Mouse (Mus musculus) CH12.LX (cell line): Measurements from ENCODE around the gene Aco1. TPM values are rescaled to one million over a fixed set of nuclear protein-coding genes. Genes with fewer than 3 reads are reported as not detected.
A peak's percentile ranks its signal among the peaks of the same experiment; 100 is the strongest.

Experiments
- DNase-seq: peaks from one replicate; pipeline ENCODE4 v3.0.0-alpha.2; 2013; ENCODE audit errors: extremely low read depth
- H3K27ac ChIP-seq: 2 replicates; pipeline ENCODE4 v1.5.1; 2012; ENCODE audit warnings: low read depth, mild to moderate bottlenecking, control low read depth, moderate library complexity; ENCODE audit not compliant: insufficient read depth
- H3K27me3 ChIP-seq: replicated peaks from 2 replicates; pipeline ENCODE3; 2012; ENCODE audit warnings: inconsistent platforms
- H3K36me3 ChIP-seq, 2 experiments: replicated peaks in 1 of 2; 2 replicates each; pipeline versions ENCODE3 to v1.6.1; 2012; ENCODE audit warnings: inconsistent platforms in 1 of 2, low read length in 1 of 2, mild to moderate bottlenecking in 1 of 2, mixed read lengths in 1 of 2, moderate library complexity in 1 of 2; ENCODE audit not compliant: control insufficient read depth in 1 of 2, insufficient read depth in 1 of 2
- H3K4me1 ChIP-seq, 2 experiments: 2 replicates each; pipeline ENCODE4 v1.6.1; 2012; ENCODE audit warnings: inconsistent platforms in 1 of 2, moderate library complexity in 1 of 2; ENCODE audit not compliant: insufficient read depth in 2 of 2, control insufficient read depth in 1 of 2
- H3K4me2 ChIP-seq: 2 replicates; pipeline ENCODE4 v1.6.1; 2012; ENCODE audit warnings: low read depth, mild to moderate bottlenecking, control low read depth; ENCODE audit not compliant: poor library complexity, insufficient read depth, severe bottlenecking
- H3K4me3 ChIP-seq, 3 experiments: fragments of 150-350 bp in 1 of 3; sonication (generic) in 1 of 3; replicated peaks in 1 of 3; 2 replicates each; pipeline versions ENCODE3 to v1.5.1; 2011 to 2012; ENCODE audit warnings: low read depth in 2 of 3, low read length in 2 of 3, mild to moderate bottlenecking in 2 of 3, moderate library complexity in 2 of 3, control low read depth in 1 of 3, improper control_type of control experiment in 1 of 3, inconsistent platforms in 1 of 3, mixed read lengths in 1 of 3; ENCODE audit not compliant: poor library complexity in 1 of 3
- H3K79me2 ChIP-seq: replicated peaks from 2 replicates; pipeline ENCODE4 v1.6.1; 2012; ENCODE audit warnings: mild to moderate bottlenecking, moderate library complexity; ENCODE audit not compliant: control insufficient read depth, poor library complexity, insufficient read depth, severe bottlenecking; ENCODE audit errors: extremely low read depth
- H3K9ac ChIP-seq: 2 replicates; pipeline ENCODE4 v1.6.1; 2012; ENCODE audit warnings: low read depth, mild to moderate bottlenecking, control low read depth, moderate library complexity; ENCODE audit not compliant: insufficient read depth
- H3K9me3 ChIP-seq: replicated peaks from 2 replicates; pipeline ENCODE3; 2012; ENCODE audit warnings: low read length, inconsistent platforms, mixed read lengths
- CHD1 ChIP-seq: IDR thresholded peaks from 2 replicates; pipeline ENCODE4 v1.6.1; 2012; ENCODE audit warnings: low read depth, low read length, improper control_type of control experiment, inconsistent platforms
- EP300 ChIP-seq: IDR thresholded peaks from 2 replicates; pipeline ENCODE4 v1.6.1; 2011; ENCODE audit warnings: low read length, improper control_type of control experiment
- HCFC1 ChIP-seq: IDR thresholded peaks from 2 replicates; pipeline ENCODE4 v1.6.1; 2012; ENCODE audit warnings: low read depth, mild to moderate bottlenecking, inconsistent platforms, low read length, improper control_type of control experiment
- IRF4 ChIP-seq: IDR thresholded peaks from 2 replicates; pipeline ENCODE4 v1.6.1; 2014; ENCODE audit warnings: low read depth, mild to moderate bottlenecking, inconsistent platforms, low read length, improper control_type of control experiment
- MAZ ChIP-seq: IDR thresholded peaks from 2 replicates; pipeline ENCODE4 v1.6.1; 2012; ENCODE audit warnings: low read depth, mild to moderate bottlenecking, inconsistent platforms, low read length, improper control_type of control experiment, moderate library complexity
- MEF2A ChIP-seq: IDR thresholded peaks from 2 replicates; pipeline ENCODE4 v1.6.1; 2014; ENCODE audit warnings: low read depth, mild to moderate bottlenecking, inconsistent platforms, low read length, improper control_type of control experiment, borderline replicate concordance
- MXI1 ChIP-seq: IDR thresholded peaks from 2 replicates; pipeline ENCODE4 v1.6.1; 2011; ENCODE audit warnings: mild to moderate bottlenecking, low read depth, low read length, improper control_type of control experiment
- NELFE ChIP-seq: IDR thresholded peaks from 2 replicates; pipeline ENCODE4 v1.6.1; 2011; ENCODE audit warnings: low read depth, low read length, improper control_type of control experiment
- RAD21 ChIP-seq: IDR thresholded peaks from 2 replicates; pipeline ENCODE4 v1.6.1; 2011; ENCODE audit warnings: low read depth, mild to moderate bottlenecking, low read length, improper control_type of control experiment, moderate library complexity
- SMC3 ChIP-seq: IDR thresholded peaks from 2 replicates; pipeline ENCODE4 v1.6.1; 2011; ENCODE audit warnings: low read depth, low read length, improper control_type of control experiment
- TCF12 ChIP-seq: IDR thresholded peaks from 2 replicates; pipeline ENCODE4 v1.6.1; 2014; ENCODE audit warnings: low read depth, mild to moderate bottlenecking, inconsistent platforms, low read length, improper control_type of control experiment
- USF1 ChIP-seq: IDR thresholded peaks from 2 replicates; pipeline ENCODE4 v1.6.1; 2014; ENCODE audit warnings: low read depth, mild to moderate bottlenecking, inconsistent platforms, low read length, improper control_type of control experiment
- ZKSCAN1 ChIP-seq: IDR thresholded peaks from 2 replicates; pipeline ENCODE4 v1.6.1; 2012; ENCODE audit warnings: low read depth, inconsistent platforms, low read length, improper control_type of control experiment, borderline replicate concordance
- dilution Hi-C: fragments of 300-500 bp; cut with MboI; formaldehyde crosslinking; loops from 2 replicates; pipeline ENCODE4 v1.14.3; 2020; ENCODE audit warnings: low sequenced_read_pairs; ENCODE audit not compliant: extremely low pct_unique_long_range_greater_than_20kb, extremely low pct_ligation_motif_present
- in situ Hi-C: fragments of 300-500 bp; cut with MboI; formaldehyde crosslinking; loops from 3 replicates; pipeline ENCODE4 v1.14.3; 2019; ENCODE audit warnings: low sequenced_read_pairs, low pct_ligation_motif_present, low pct_unique_long_range_greater_than_20kb, mixed read lengths
- polyA plus RNA-seq: library from polyadenylated mRNA; unstranded; fragments of >175 nt; gene quantifications from 2 replicates; pipeline ENCODE4 v1.2.1, GENCODE M21; 2012; ENCODE audit warnings: low read depth; ENCODE audit not compliant: insufficient read length
- total RNA-seq, 2 experiments: library from RNA; depleted of rRNA; stranded (reverse); fragments of 300-350 nt in 1 of 2; fragments of >200 nt in 1 of 2; gene quantifications; 2 replicates each; pipeline ENCODE4 v1.2.3; 2012 to 2014

Aco1 gene
- total and polyA plus RNA-seq, 3 experiments: 23.2 to 27.1 (median 24.8) TPM

- Histone ChIP-seq H3K4me3 (no peak overlapping the region), H3K27ac (no peak overlapping the region), H3K9ac (no peak overlapping the region), H3K79me2 (no peaks in the 10 kb centered on the region), H3K4me1 (peaks cover 0 to 29% of the 10 kb centered on the region in 2 experiments; a peak in 2 of 4 replicates), H3K27me3 (no peaks in the 10 kb centered on the region), H3K4me2 (no peak overlapping the region), H3K36me3 (peaks cover 0 to 10% of the 10 kb centered on the region in 2 experiments), H3K9me3 (no peaks in the 10 kb centered on the region)
- DNase-seq: no peak
- TF ChIP-seq HCFC1 (no peak), CHD1 (no peak), RAD21 (no peak), NELFE (no peak), SMC3 (no peak)
- in situ Hi-C loops: no loop called here
- dilution Hi-C loops: no loop called here
Measured at GRCm38 (mm10) chr4:40152771-40153170, 9.9 kb downstream of the Aco1 start.

DNA sequence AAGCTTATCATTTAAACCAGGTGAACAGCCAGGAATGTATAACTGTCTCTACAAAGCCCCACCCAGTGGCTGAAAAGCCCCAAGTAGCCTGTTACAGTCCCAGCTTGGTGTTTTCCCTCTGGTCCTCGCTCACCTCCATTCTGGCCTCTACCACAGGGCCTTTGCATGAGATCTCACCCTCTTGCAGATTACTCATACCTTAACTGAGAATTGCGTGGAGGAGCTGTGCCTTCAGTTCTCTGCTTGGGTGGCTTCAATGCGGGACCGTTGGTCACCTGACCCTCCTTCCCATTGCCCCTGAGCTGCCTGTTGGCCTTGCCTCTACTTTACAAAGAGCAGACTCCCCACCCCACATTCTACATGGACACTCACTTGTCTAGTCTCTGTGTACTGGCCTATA, 10.6 kb downstream of the Aco1 start:
- DNase-seq: peak; percentile 61
- Histone ChIP-seq H3K4me1 (peaks cover 0 to 29% of the 10 kb centered on the region in 2 experiments; a peak in 2 of 4 replicates), H3K27ac (no peak overlapping the region), H3K9ac (no peak overlapping the region), H3K36me3 (peaks cover 0 to 8% of the 10 kb centered on the region in 2 experiments), H3K9me3 (no peaks in the 10 kb centered on the region), H3K27me3 (no peaks in the 10 kb centered on the region), H3K4me2 (no peak overlapping the region), H3K4me3 (no peak overlapping the region), H3K79me2 (no peaks in the 10 kb centered on the region)
- in situ Hi-C loops: no loop called here
- no peak for TF ChIP-seq MAZ
- peak; percentile 37; the same call in 1 of the 2 replicates for TF ChIP-seq IRF4
- dilution Hi-C loops: no loop called here

- in situ Hi-C loops (no loop called here), dilution Hi-C loops (no loop called here)
- H3K27ac ChIP-seq: no peak overlapping the region
Measured at GRCm38 (mm10) chr4:40154751-40155150, 11.9 kb downstream of the Aco1 start.

More at GRCm38 (mm10) chr4:40154751-40155150, 11.9 kb downstream of the Aco1 start:
- Histone ChIP-seq H3K9ac (no peak overlapping the region), H3K36me3 (peaks cover 0 to 15% of the 10 kb centered on the region in 2 experiments), H3K79me2 (no peaks in the 10 kb centered on the region), H3K4me1 (peaks cover 0 to 29% of the 10 kb centered on the region in 2 experiments; a peak in 2 of 4 replicates), H3K27me3 (no peaks in the 10 kb centered on the region), H3K4me3 (no peak overlapping the region), H3K9me3 (no peaks in the 10 kb centered on the region), H3K4me2 (no peak overlapping the region)
- TF ChIP-seq MEF2A (no peak), EP300 (no peak), MXI1 (no peak), TCF12 (no peak), USF1 (no peak), MAZ (no peak), ZKSCAN1 (no peak), CHD1 (no peak)
- no peak for DNase-seq
